Comparison of ENCODE assay signal across 23 mouse cellular contexts in the genomic region with DNA sequence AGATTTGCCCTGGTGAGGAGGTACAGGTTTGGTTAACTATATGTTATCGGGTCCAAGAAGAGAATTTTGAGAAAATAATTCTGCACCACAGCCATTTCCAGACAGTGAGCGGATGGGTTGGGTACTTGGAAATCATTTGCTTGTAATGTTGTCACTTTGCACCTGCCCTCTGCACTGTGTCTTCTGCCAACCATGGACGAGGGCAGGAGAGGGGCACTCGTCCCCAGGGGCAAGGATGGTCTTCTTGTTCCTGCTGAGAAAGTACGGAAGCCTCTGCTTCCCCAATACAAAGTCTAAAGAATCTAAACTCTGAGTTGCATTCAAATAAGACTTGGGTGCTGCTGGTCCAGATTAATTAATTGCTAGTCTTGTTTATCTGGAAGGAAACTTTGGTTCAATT. TPM values are rescaled to one million over a fixed set of nuclear protein-coding genes. Genes with fewer than 3 reads are reported as not detected.
DNase-seq lines count a peak whose midpoint lies in the region; ATAC-seq and TF ChIP-seq lines count a peak whose summit lies in the region.
"Had no signal": no experiment of that assay in that cellular context is flagged by ENCODE, and none has a peak within 500 bp of the region (broad histone marks: within the 10 kb centered on the region; RNA-seq: fewer than 3 reads in every experiment).

No protein-coding gene starts in this region.

- ATAC-seq in kidney, embryonic 15.5 days (replicated peaks; ENCODE audit: low FRiP score): no peak
- no peak for ATAC-seq in kidney, embryonic 14.5 days (ENCODE audit: low FRiP score, low TSS enrichment)
- ATAC-seq: forebrain, embryonic 14.5 days had no signal

- H3K36me3 ChIP-seq in kidney, adult 2 months (ENCODE audit: control insufficient read depth, insufficient read depth, low read length): no peaks in the 10 kb centered on the region
- H3K36me3 ChIP-seq in kidney, embryonic 15.5 days: peaks cover 9% of the 10 kb centered on the region; the same call in 1 of the 2 replicates
- H3K36me3 ChIP-seq in kidney, embryonic 14.5 days (ENCODE audit: control insufficient read depth, insufficient read depth, low read length): no peaks in the 10 kb centered on the region
- H3K36me3 ChIP-seq: forebrain, embryonic 12.5 days had no signal

- no peaks in the 10 kb centered on the region for H3K27me3 ChIP-seq in kidney, adult 2 months (replicated peaks; ENCODE audit: control insufficient read depth, insufficient read depth, low read length)
- H3K27me3 ChIP-seq in kidney, embryonic 15.5 days: no peaks in the 10 kb centered on the region
- H3K27me3 ChIP-seq in kidney, embryonic 14.5 days (ENCODE audit: control insufficient read depth, insufficient read depth, low read length): no peaks in the 10 kb centered on the region
- H3K27me3 ChIP-seq: embryonic facial prominence, embryonic 13.5 days; embryonic facial prominence, embryonic 15.5 days; forebrain, embryonic 12.5 days had no signal

- no peak overlapping the region for H3K4me3 ChIP-seq in kidney, adult 2 months (ENCODE audit: insufficient read depth, low read depth, low read length)
- no peak overlapping the region for H3K4me3 ChIP-seq in kidney, embryonic 15.5 days (replicated peaks)
- no peak overlapping the region for H3K4me3 ChIP-seq in kidney, embryonic 14.5 days (ENCODE audit: low read length)
- H3K4me3 ChIP-seq: embryonic facial prominence, embryonic 13.5 days; embryonic facial prominence, embryonic 15.5 days; erythroblast, embryonic 14.5 days; forebrain, embryonic 10.5 days; forebrain, embryonic 12.5 days had no signal

- H3K9me3 ChIP-seq in kidney, embryonic 15.5 days (replicated peaks): no peaks in the 10 kb centered on the region
- H3K9me3 ChIP-seq in kidney, embryonic 14.5 days (ENCODE audit: control insufficient read depth, low read length): no peaks in the 10 kb centered on the region
- H3K9me3 ChIP-seq: embryonic facial prominence, embryonic 13.5 days; embryonic facial prominence, embryonic 15.5 days; forebrain, embryonic 10.5 days; forebrain, embryonic 12.5 days had no signal

- peak; percentile 72 for DNase-seq in kidney, adult 2 months
- DNase-seq in kidney, postnatal 14 days: peak; percentile 36
- no peak for DNase-seq in kidney, adult 11 months
- peak; percentile 50 to 57 for DNase-seq in kidney, postnatal 36 days
- DNase-seq: adrenal gland, adult 2 months; adrenal gland, postnatal 10 days; adrenal gland, postnatal 25 days; cerebellum, adult 11 months; cerebellum, adult 18-20 months; cerebellum, adult 8-10 months; cerebellum, adult 9-11 months; cerebellum, postnatal 14 days; cerebellum, postnatal 36 days; embryo, embryonic 11 days had no signal

- H3K4me2 ChIP-seq in kidney, embryonic 15.5 days: no peak overlapping the region
- no peak overlapping the region for H3K4me2 ChIP-seq in kidney, embryonic 14.5 days (replicated peaks; ENCODE audit: low read depth, low read length)
- H3K4me2 ChIP-seq: embryonic facial prominence, embryonic 13.5 days; embryonic facial prominence, embryonic 15.5 days; forebrain, embryonic 12.5 days had no signal

- no peak overlapping the region for H3K9ac ChIP-seq in kidney, embryonic 15.5 days
- H3K9ac ChIP-seq in kidney, embryonic 14.5 days (ENCODE audit: low read depth, low read length): no peak overlapping the region
- H3K9ac ChIP-seq: embryonic facial prominence, embryonic 13.5 days; embryonic facial prominence, embryonic 15.5 days; forebrain, embryonic 12.5 days had no signal

- peak overlapping the region; percentile 93 for H3K27ac ChIP-seq in kidney, adult 2 months (ENCODE audit: insufficient read depth, low read depth, low read length)
- no peak overlapping the region for H3K27ac ChIP-seq in kidney, embryonic 15.5 days
- H3K27ac ChIP-seq in kidney, embryonic 14.5 days (ENCODE audit: low read depth, low read length): no peak overlapping the region
- H3K27ac ChIP-seq: embryonic facial prominence, embryonic 13.5 days; embryonic facial prominence, embryonic 15.5 days; forebrain, embryonic 10.5 days; forebrain, embryonic 12.5 days had no signal

- 53% methylated on average over 5 of the region's 5 CpGs for WGBS in kidney, adult 2 months
- WGBS in kidney, embryonic 15.5 days: 85% methylated on average over 5 of the region's 5 CpGs
- WGBS in kidney, embryonic 14.5 days: 84% methylated on average over 5 of the region's 5 CpGs

- TF ChIP-seq CTCF in kidney, adult 2 months (conservative IDR thresholded peaks at IDR 0.05; ENCODE audit: insufficient read depth, insufficient read length, low read depth, low read length): no peak

- peaks cover 35% of the 10 kb centered on the region for H3K4me1 ChIP-seq in kidney, adult 2 months (ENCODE audit: control insufficient read depth, insufficient read depth, low read length)
- peaks cover 6% of the 10 kb centered on the region; the same call in 1 of the 2 replicates for H3K4me1 ChIP-seq in kidney, embryonic 15.5 days
- no peaks in the 10 kb centered on the region for H3K4me1 ChIP-seq in kidney, embryonic 14.5 days (ENCODE audit: control insufficient read depth, insufficient read depth, low read length)
- H3K4me1 ChIP-seq: forebrain, embryonic 12.5 days had no signal

- TF ChIP-seq POLR2A in kidney, adult 2 months (IDR thresholded peaks at IDR 0.05; ENCODE audit: low read depth, low read length): no peak

RNA-seq across cellular contexts. Expression of a gene that starts 13.3 kb away (rescaled TPM):
- polyA plus RNA-seq in kidney, adult 2 months (2012; rRNA removed): 6.2 and 7.3 TPM in 2 replicates
- 6.8 and 8.0 TPM in 2 replicates for polyA plus RNA-seq in kidney, embryonic 15.5 days (2015; fragmentation: Nextera tagmentation; extraction: Ambion mirVana)
- polyA plus RNA-seq in kidney, embryonic 14.5 days (2014; fragmentation: Nextera tagmentation; extraction: Ambion mirVana): 1.9 and 5.8 TPM in 2 replicates
- polyA plus RNA-seq: C2C12; erythroblast, embryonic 14.5 days had no signal

RNA-seq across cellular contexts. Expression of a gene that starts 33.4 kb away (rescaled TPM):
- 0.83 and 1.7 TPM in 2 replicates for polyA plus RNA-seq in kidney, adult 2 months (2012; rRNA removed)
- polyA plus RNA-seq in kidney, embryonic 15.5 days (2015; fragmentation: Nextera tagmentation; extraction: Ambion mirVana): 0.58 and 1.8 TPM in 2 replicates
- 0.35 and 0.40 TPM in 2 replicates for polyA plus RNA-seq in kidney, embryonic 14.5 days (2014; fragmentation: Nextera tagmentation; extraction: Ambion mirVana)
- polyA plus RNA-seq: C2C12; erythroblast, embryonic 14.5 days had no signal
